Mouse (Mus musculus) T-helper 17 cell (primary cell): ENCODE results near the gene Rdh5.

ENCODE experiments used
- in situ Hi-C, 2 experiments: fragments of 300-600 bp; cut with MboI, MseI; formaldehyde crosslinking; loops; 1 replicate in 1 of 2; 2 replicates in 1 of 2; pipeline ENCODE4 v1.15.1; 2025; ENCODE audit warnings: high pct_unique_total_duplicates in 2 of 2

Rdh5 gene

GRCm38 (mm10) chr10:128870341-128870740, 52.3 kb downstream of the Rdh5 start:
- in situ Hi-C loops, result no loop called here

- in situ Hi-C loops, result no loop called here
These were observed 56.2 kb downstream of the Rdh5 start for GRCm38 (mm10) chr10:128866518-128866917.

- in situ Hi-C loops, result no loop called here
These were observed 56.6 kb downstream of the Rdh5 start for GRCm38 (mm10) chr10:128866042-128866441.
